Mouse (Mus musculus) liver, postnatal 0 days (tissue): ENCODE data around the gene Add3.

ENCODE experiments used
- CTCF ChIP-seq: sonication (generic); IDR thresholded peaks from 2 replicates; pipeline ENCODE4 v1.5.1; 2016; ENCODE audit warnings: antibody characterized with exemption, low read depth
- EP300 ChIP-seq: IDR thresholded peaks from 2 replicates; pipeline ENCODE4 v1.6.1; 2016; ENCODE audit warnings: antibody characterized with exemption, low read depth, mild to moderate bottlenecking

GRCm38 (mm10) chr19:53140804-53141250, 584 bp downstream of the Add3 start:
- TF ChIP-seq CTCF (no peak), EP300 (no peak)
